Mouse (Mus musculus) stomach, postnatal 0 days (tissue): ENCODE measurements around the gene Gatm.

ENCODE experiments used
- CTCF ChIP-seq: IDR thresholded peaks from 2 replicates; pipeline ENCODE4 v1.5.1; 2016; ENCODE audit warnings: antibody characterized with exemption, low read depth, mild to moderate bottlenecking, moderate library complexity
- EP300 ChIP-seq: optimal IDR thresholded peaks from 2 replicates; pipeline ENCODE3; 2016; ENCODE audit warnings: antibody characterized with exemption

DNA sequence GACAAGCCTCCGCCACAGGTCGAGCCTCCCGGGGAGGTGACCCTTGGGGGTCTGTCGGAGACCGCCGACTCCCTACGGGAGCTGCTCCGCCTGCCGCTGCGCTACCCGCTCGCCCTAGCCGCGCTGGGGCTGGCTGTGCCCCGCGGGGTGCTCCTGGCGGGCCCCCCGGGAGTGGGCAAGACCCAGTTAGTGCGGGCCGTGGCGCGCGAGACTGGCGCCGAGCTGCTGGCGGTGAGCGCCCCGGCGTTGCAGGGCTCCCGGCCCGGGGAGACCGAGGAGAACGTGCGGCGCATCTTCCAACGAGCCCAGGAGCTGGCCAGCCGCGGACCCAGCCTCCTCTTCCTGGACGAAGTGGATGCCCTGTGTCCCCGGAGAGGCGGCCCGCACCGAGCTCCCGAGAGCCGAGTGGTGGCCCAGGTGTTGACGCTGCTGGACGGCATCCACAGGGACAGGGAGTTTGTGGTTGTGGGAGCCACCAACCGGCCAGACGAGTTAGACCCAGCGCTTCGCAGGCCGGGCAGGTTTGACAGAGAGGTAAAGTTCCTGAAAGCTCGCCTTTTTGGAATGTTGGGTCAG is 20.2 kb upstream of the Gatm start:
- TF ChIP-seq CTCF = peak; percentile 32; the same call in 1 of the 2 replicates
- no peak for TF ChIP-seq EP300
